Mouse (Mus musculus) forebrain, embryonic 15.5 days (tissue): ENCODE data around the gene Sema4c. TPM values are rescaled to one million over a fixed set of nuclear protein-coding genes. Genes with fewer than 3 reads are reported as not detected.
A peak's percentile ranks its signal among the peaks of the same experiment; 100 is the strongest.

Experiments used
- ATAC-seq: fragments of 200-750 bp; cut with Nextera tagmentation; replicated peaks from 2 replicates; pipeline ENCODE4 v1.8.0; 2017; ENCODE audit warnings: mild to moderate bottlenecking, moderate TSS enrichment, moderate library complexity
- H3K27ac ChIP-seq: fragments of 300-500 bp; sonication (generic); replicated peaks from 2 replicates; pipeline ENCODE4 v1.5.1; 2015; ENCODE audit warnings: mild to moderate bottlenecking, inconsistent platforms
- H3K27me3 ChIP-seq: fragments of 300-500 bp; sonication (generic); 2 replicates; pipeline ENCODE4 v1.6.1; 2015; ENCODE audit warnings: inconsistent platforms
- H3K36me3 ChIP-seq: fragments of 300-500 bp; sonication (generic); 2 replicates; pipeline ENCODE4 v1.6.1; 2015; ENCODE audit warnings: mild to moderate bottlenecking, inconsistent platforms
- H3K4me1 ChIP-seq: fragments of 300-500 bp; sonication (generic); 2 replicates; pipeline ENCODE4 v1.6.1; 2015; ENCODE audit warnings: inconsistent platforms
- H3K4me2 ChIP-seq: fragments of 300-500 bp; sonication (generic); replicated peaks from 2 replicates; pipeline ENCODE4 v1.6.1; 2015; ENCODE audit warnings: mild to moderate bottlenecking, inconsistent platforms
- H3K4me3 ChIP-seq: fragments of 300-500 bp; sonication (generic); 2 replicates; pipeline ENCODE4 v1.5.1; 2015; ENCODE audit warnings: mild to moderate bottlenecking, inconsistent platforms
- H3K9ac ChIP-seq: fragments of 300-500 bp; sonication (generic); replicated peaks from 2 replicates; pipeline ENCODE4 v1.6.1; 2015; ENCODE audit warnings: mild to moderate bottlenecking, inconsistent platforms
- H3K9me3 ChIP-seq: fragments of 300-500 bp; sonication (generic); 2 replicates; pipeline ENCODE4 v1.6.1; 2016; ENCODE audit warnings: inconsistent platforms
- WGBS: fragments of 180-500 bp; shearing (Covaris S2); methylation state at CpG from one replicate; pipeline ENCODE4 v1.1.7; 2015; ENCODE audit warnings: mixed read lengths; 5-methylcytosine and 5-hydroxymethylcytosine counted together
- microRNA-seq: library from miRNA; unstranded; fragments of <30 nt; microRNA quantifications from one replicate; pipeline ENCODE4, GENCODE M21; 2016
- polyA plus RNA-seq: library from polyadenylated mRNA; unstranded; fragments of >200 nt; fragmentation: Nextera tagmentation; extraction: Ambion mirVana; gene quantifications from 2 replicates; pipeline ENCODE4 v1.2.1, GENCODE M21; 2015

Gene Sema4c
- polyA plus RNA-seq, 1 experiment from 2014 or later: 38.6 TPM

DNA sequence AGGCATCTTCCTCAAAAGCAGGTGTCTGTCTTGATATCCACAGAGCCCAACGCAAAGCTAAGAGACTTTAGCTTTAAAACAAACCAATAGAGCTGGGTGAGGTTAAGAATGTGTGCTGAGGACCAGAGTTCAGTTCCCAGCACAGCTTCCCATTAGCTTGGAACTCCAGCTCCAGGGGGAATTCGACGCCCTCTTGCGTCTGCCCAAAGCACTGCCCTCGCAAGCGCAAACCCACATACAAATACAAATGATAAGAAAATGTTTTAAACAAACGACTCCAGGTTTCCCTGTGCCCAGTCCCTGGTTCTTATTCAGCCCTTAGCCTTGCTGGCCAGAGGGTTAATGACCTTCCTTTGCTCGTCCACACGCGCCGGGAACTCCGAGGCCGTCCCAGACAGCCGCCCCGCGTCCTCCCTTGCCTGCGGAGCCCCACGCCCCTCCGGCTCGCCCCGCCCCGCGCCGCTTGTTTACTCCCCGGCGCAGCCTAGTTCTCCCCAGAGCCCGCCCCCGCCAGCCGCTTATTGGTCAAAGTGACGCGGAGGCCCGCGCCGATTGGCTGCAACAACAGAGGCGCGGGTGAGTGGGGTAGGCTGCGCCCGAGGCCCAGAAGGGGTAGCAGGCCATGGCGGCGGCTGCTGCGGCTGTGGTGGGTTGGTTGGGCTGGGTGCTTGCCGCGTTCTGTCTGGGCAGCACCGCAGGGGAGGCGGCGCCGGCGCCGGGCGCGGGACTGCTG lies 46.7 kb downstream of the Sema4c start, which contains the start of gene Cnnm3:
Gene Cnnm3, plus strand, starts transcription at position 579 of the 733 bp plus-strand sequence.
- Histone ChIP-seq H3K27ac (peak within 1 kb of the TSS; percentile 99), H3K36me3 (peaks cover 5% of the 10 kb centered on the region; the same call in 1 of the 2 replicates), H3K4me2 (peak within 1 kb of the TSS; percentile 81), H3K9ac (peak within 1 kb of the TSS; percentile 90), H3K27me3 (no peaks in the 10 kb centered on the region), H3K4me3 (peak within 1 kb of the TSS; percentile 90), H3K9me3 (no peaks in the 10 kb centered on the region), H3K4me1 (peaks cover 29% of the 10 kb centered on the region)
- ATAC-seq: peak; percentile 98
- 3% methylated on average over 51 of the region's 51 CpGs for WGBS

DNA sequence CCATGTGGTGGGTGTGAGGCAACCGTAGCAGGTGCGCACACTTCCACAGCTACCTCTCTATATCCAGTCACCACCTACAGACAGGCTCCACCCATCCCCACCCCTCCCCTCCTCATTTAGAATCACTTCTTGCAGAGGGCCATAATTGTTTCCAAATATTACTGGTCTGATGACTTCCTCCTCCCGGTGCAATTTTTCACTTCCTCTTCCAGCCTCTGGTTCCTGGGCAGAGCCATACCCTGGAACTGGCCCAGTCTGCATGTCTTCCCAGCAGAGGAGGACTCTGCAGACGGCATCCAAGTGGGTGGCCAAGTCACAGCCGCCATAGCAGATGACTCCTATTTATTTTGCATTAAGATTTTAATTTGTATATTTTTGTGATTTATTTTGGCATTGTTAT lies 49.9 kb downstream of the Sema4c start:
- H3K9ac ChIP-seq: no peak overlapping the region
- H3K36me3 ChIP-seq: peaks cover 7% of the 10 kb centered on the region; the same call in 1 of the 2 replicates
- H3K27ac ChIP-seq: no peak overlapping the region
- H3K4me3 ChIP-seq: no peak overlapping the region
- 81% methylated on average over 5 of the region's 5 CpGs for WGBS
- no peaks in the 10 kb centered on the region for H3K27me3 ChIP-seq
- H3K4me1 ChIP-seq: peaks cover 6% of the 10 kb centered on the region
- no peak overlapping the region for H3K4me2 ChIP-seq
- no peaks in the 10 kb centered on the region for H3K9me3 ChIP-seq
- no peak for ATAC-seq

GRCm38 (mm10) chr1:36501261-36501660 lies 56.9 kb downstream of the Sema4c start:
- Histone ChIP-seq H3K4me2 (no peak overlapping the region), H3K4me3 (no peak overlapping the region), H3K36me3 (no peaks in the 10 kb centered on the region), H3K27ac (no peak overlapping the region), H3K9me3 (no peaks in the 10 kb centered on the region), H3K27me3 (no peaks in the 10 kb centered on the region), H3K9ac (no peak overlapping the region), H3K4me1 (no peaks in the 10 kb centered on the region)
- 4% methylated on average over 3 of the region's 3 CpGs for WGBS
- ATAC-seq: peak; percentile 36; the same call in 1 of the 2 replicates

Small RNA genes lying within 50 kb of the gene (microRNA-seq; reads per million reads assigned to microRNA genes)
- gene Gm47280: not detected

Other genes starting within 250 kb of the Sema4c start
- gene Kansl3, start 189.2 kb downstream of the Sema4c start, polyA plus RNA-seq: 34.4 and 37.2 TPM in 2 replicates
- gene Fer1l5, start 186.1 kb downstream of the Sema4c start, polyA plus RNA-seq: 2.0 TPM in 2 replicates
- gene Lman2l, start 113.1 kb downstream of the Sema4c start, polyA plus RNA-seq: 66.3 and 68.4 TPM in 2 replicates
- gene Cnnm4, start 86.7 kb downstream of the Sema4c start, polyA plus RNA-seq: 9.8 and 9.9 TPM in 2 replicates
- 5.2 and 5.9 TPM in 2 replicates for gene Cnnm3, start 46.5 kb downstream of the Sema4c start, polyA plus RNA-seq
- gene Ankrd23, start 21.5 kb downstream of the Sema4c start, polyA plus RNA-seq: 12.0 and 14.4 TPM in 2 replicates
- 1.1 TPM in 1 of 2 replicates, not detected in the other for gene Gm42417, start 18.9 kb downstream of the Sema4c start, polyA plus RNA-seq
- 18.2 and 19.2 TPM in 2 replicates for gene Ankrd39, start 10.9 kb downstream of the Sema4c start, polyA plus RNA-seq
- gene Fam178b, start 124.8 kb upstream of the Sema4c start, polyA plus RNA-seq: 0.23 TPM in 1 of 2 replicates, not detected in the other
- gene Cox5b, start 133.1 kb upstream of the Sema4c start, polyA plus RNA-seq: 542 and 553 TPM in 2 replicates
- 0.31 and 0.43 TPM in 2 replicates for gene 4933424G06Rik, start 151.8 kb upstream of the Sema4c start, polyA plus RNA-seq
- gene Actr1b, start 156.1 kb upstream of the Sema4c start, polyA plus RNA-seq: 97.8 and 99.8 TPM in 2 replicates
- gene Zap70, start 203.4 kb upstream of the Sema4c start, polyA plus RNA-seq: 0.94 and 1.3 TPM in 2 replicates